Mouse (Mus musculus): ENCODE data around the gene Ankrd44. TPM values are rescaled to one million over a fixed set of nuclear protein-coding genes. Genes with fewer than 3 reads are reported as not detected.

Gene Ankrd44
- polyA plus RNA-seq, 1 experiment from 2014 or later = 28.9 TPM

DNA sequence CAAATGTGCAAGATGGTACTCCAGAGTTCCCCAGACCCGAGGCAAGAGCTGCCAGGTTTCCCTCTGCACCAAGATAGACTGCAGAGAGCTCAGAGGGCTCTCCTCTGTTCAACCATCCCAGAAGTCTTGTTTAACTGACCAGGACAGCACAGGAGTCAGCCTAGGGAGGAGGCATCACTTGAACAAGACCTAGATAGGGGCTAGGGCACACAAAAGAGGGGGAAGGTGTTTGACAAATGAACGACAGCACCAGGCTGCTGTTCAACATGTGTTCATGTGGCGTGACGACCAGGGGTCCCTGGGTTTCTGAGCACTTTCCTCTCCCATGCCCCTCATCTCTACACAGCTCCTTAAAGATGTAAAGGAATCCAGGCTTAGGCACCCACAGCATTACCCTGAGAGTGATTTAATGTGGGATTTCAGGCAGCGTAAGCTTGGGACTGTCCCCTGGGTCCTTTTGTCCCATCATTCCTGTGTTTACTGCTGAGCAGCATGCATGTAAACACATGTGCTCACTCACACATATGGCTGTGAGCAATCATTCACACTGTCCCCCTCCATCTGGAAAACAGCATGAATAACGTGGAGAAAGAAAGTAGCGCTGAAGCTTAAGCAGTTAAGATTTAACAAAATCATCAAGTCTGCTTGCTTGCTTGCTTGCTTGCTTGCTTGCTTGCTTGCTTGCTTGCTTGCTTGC lies 83.3 kb downstream of the Ankrd44 start:
- 67% methylated on average over 7 of the region's 7 CpGs for WGBS
- H3K27ac ChIP-seq (replicated peaks; ENCODE audit: low read depth, low read length) = no peak overlapping the region
- H3K4me1 ChIP-seq (ENCODE audit: control insufficient read depth, insufficient read depth, low read length) = peaks cover 41% of the 10 kb centered on the region
- H3K27me3 ChIP-seq (replicated peaks; ENCODE audit: control insufficient read depth, insufficient read depth, low read length) = no peaks in the 10 kb centered on the region
- no peaks in the 10 kb centered on the region for H3K36me3 ChIP-seq (ENCODE audit: control insufficient read depth, insufficient read depth, low read length)
- no peaks in the 10 kb centered on the region for H3K9me3 ChIP-seq (ENCODE audit: control insufficient read depth, low read length)
- H3K4me2 ChIP-seq (ENCODE audit: low read depth, low read length) = no peak overlapping the region
- no peak for DNase-seq (ENCODE audit: low spot score)
- H3K4me3 ChIP-seq (ENCODE audit: low read depth, low read length) = no peak overlapping the region
- ATAC-seq (ENCODE audit: low read depth) = no peak
- H3K9ac ChIP-seq (ENCODE audit: low read depth, low read length) = no peak overlapping the region

DNA sequence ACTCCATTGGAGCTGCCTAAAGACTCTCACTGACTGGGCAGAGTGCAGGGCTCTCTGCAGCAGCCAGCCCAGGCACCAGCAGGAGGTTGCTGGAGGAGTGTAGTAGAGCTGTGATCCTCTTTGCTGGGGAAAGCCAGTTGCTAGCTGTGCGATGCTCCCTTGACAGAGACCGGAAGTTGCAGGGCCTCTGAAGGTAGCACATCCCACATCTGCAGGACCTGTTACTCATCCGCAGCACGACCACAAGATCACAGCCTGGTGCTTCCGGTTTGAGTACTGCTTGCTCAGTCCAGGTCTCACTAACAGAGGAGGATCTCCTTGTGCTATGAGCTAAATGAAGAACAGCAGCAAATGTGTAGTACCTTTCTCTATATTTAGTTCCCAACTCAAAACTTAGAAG lies 84.4 kb downstream of the Ankrd44 start:
- H3K9ac ChIP-seq (ENCODE audit: low read depth, low read length) = no peak overlapping the region
- no peak for DNase-seq (ENCODE audit: low spot score)
- 40% methylated on average over 5 of the region's 5 CpGs for WGBS
- no peaks in the 10 kb centered on the region for H3K27me3 ChIP-seq (replicated peaks; ENCODE audit: control insufficient read depth, insufficient read depth, low read length)
- no peak overlapping the region for H3K4me2 ChIP-seq (ENCODE audit: low read depth, low read length)
- H3K36me3 ChIP-seq (ENCODE audit: control insufficient read depth, insufficient read depth, low read length) = no peaks in the 10 kb centered on the region
- ATAC-seq (ENCODE audit: low read depth) = no peak
- no peaks in the 10 kb centered on the region for H3K9me3 ChIP-seq (ENCODE audit: control insufficient read depth, low read length)
- H3K27ac ChIP-seq (replicated peaks; ENCODE audit: low read depth, low read length) = no peak overlapping the region
- peaks cover 32% of the 10 kb centered on the region for H3K4me1 ChIP-seq (ENCODE audit: control insufficient read depth, insufficient read depth, low read length)
- H3K4me3 ChIP-seq (ENCODE audit: low read depth, low read length) = no peak overlapping the region

DNA sequence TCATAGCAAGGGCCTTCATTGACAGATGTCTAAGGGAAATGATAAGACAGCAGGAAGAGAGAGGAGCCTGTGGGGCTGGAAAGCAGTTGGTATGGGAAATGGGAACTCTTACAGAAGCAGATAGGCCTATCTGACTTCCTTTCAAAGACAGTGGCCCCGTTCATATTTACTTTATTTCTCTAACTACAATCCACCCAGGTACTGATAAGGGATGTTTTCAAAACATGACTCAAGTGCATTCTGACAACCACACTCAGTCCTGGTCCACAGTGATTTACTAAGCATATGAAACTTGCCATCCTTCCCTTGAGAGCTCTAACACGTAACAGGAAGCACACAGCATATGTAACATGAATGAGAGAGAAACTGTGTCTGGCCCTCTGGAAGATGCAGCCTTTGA lies 86.1 kb downstream of the Ankrd44 start:
- H3K36me3 ChIP-seq (ENCODE audit: control insufficient read depth, insufficient read depth, low read length) = no peaks in the 10 kb centered on the region
- H3K9me3 ChIP-seq (ENCODE audit: control insufficient read depth, low read length) = no peaks in the 10 kb centered on the region
- DNase-seq (ENCODE audit: low spot score) (no peak), ATAC-seq (ENCODE audit: low read depth) (no peak)
- no peak overlapping the region for H3K9ac ChIP-seq (ENCODE audit: low read depth, low read length)
- peaks cover 21% of the 10 kb centered on the region for H3K4me1 ChIP-seq (ENCODE audit: control insufficient read depth, insufficient read depth, low read length)
- no peak overlapping the region for H3K4me3 ChIP-seq (ENCODE audit: low read depth, low read length)
- 76% methylated on average over 2 of the region's 2 CpGs for WGBS
- H3K4me2 ChIP-seq (ENCODE audit: low read depth, low read length) = no peak overlapping the region
- H3K27me3 ChIP-seq (replicated peaks; ENCODE audit: control insufficient read depth, insufficient read depth, low read length) = no peaks in the 10 kb centered on the region
- H3K27ac ChIP-seq (replicated peaks; ENCODE audit: low read depth, low read length) = no peak overlapping the region

DNA sequence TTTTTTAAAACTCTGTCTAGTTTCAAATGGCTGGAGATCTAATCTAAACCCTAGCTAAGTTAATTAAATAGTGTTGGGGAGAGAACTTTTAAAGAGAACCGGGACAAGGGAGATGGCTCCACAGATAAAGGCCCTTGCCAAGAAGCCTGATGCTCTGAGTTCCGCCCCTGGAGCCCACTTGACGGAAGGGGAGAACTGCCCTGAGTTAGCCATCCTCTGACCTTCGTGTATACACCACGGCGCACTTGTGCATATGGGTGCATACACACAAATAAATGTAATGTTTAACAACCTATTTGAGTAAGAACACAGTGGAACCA lies 87.7 kb downstream of the Ankrd44 start:
- peak overlapping the region; percentile 33 for H3K27ac ChIP-seq (replicated peaks; ENCODE audit: low read depth, low read length)
- H3K9me3 ChIP-seq (ENCODE audit: control insufficient read depth, low read length) = no peaks in the 10 kb centered on the region
- H3K4me1 ChIP-seq (ENCODE audit: control insufficient read depth, insufficient read depth, low read length) = peaks cover 21% of the 10 kb centered on the region
- DNase-seq (ENCODE audit: low spot score) = no peak
- peak; percentile 50; the same call in 1 of the 2 replicates for ATAC-seq (ENCODE audit: low read depth)
- no peaks in the 10 kb centered on the region for H3K27me3 ChIP-seq (replicated peaks; ENCODE audit: control insufficient read depth, insufficient read depth, low read length)
- WGBS = 61% methylated on average over 6 of the region's 6 CpGs
- H3K36me3 ChIP-seq (ENCODE audit: control insufficient read depth, insufficient read depth, low read length) = no peaks in the 10 kb centered on the region
- H3K4me3 ChIP-seq (ENCODE audit: low read depth, low read length) = no peak overlapping the region
- H3K9ac ChIP-seq (ENCODE audit: low read depth, low read length) = no peak overlapping the region
- 0 out of 2 replicates have a peak overlapping the region, but pooled peaks have one; percentile 15 for H3K4me2 ChIP-seq (ENCODE audit: low read depth, low read length)

DNA sequence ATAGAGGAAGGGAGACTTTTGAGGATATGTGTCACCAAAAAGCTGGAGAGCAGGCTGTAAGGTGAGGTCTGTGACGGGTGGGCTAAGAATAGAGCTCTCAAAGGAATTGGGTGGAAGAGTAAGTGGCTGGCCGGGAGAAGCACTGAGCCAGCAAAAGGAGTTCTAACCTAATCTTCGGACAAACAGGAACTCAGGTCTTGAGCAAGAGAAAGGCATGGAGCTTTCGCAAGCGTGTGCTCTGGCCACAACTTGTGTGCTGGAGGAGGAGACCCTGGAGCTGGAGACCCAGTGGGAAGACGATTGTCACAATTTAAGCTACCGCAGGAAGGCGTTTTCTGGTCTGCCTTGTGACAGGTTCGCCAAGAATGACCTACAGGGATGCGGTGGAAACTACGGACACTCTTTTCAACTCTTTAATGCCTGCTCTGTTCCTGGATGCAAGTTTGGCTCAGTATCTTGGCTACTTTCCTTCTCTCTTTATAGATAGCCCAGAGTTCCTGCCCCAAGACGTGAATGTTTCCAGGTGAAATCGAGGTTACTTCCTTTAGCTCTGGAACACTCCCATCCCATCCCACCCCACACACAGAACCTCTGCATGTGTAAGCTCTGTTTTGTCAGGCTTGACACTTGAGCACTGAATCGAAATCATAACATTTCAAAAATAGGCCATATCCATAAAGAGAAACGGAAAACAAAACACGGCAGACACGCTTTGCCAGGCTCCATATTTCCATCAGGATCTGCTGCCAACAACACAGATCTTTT lies 88.3 kb downstream of the Ankrd44 start:
- Histone ChIP-seq H3K9me3 (ENCODE audit: control insufficient read depth, low read length) (no peaks in the 10 kb centered on the region), H3K27me3 (replicated peaks; ENCODE audit: control insufficient read depth, insufficient read depth, low read length) (no peaks in the 10 kb centered on the region), H3K4me3 (ENCODE audit: low read depth, low read length) (no peak overlapping the region), H3K4me2 (ENCODE audit: low read depth, low read length) (no peak overlapping the region), H3K4me1 (ENCODE audit: control insufficient read depth, insufficient read depth, low read length) (peaks cover 16% of the 10 kb centered on the region), H3K9ac (ENCODE audit: low read depth, low read length) (no peak overlapping the region), H3K27ac (replicated peaks; ENCODE audit: low read depth, low read length) (peak overlapping the region; percentile 70), H3K36me3 (ENCODE audit: control insufficient read depth, insufficient read depth, low read length) (no peaks in the 10 kb centered on the region)
- DNase-seq (ENCODE audit: low spot score) (peak; percentile 66), ATAC-seq (ENCODE audit: low read depth) (peak; percentile 35; the same call in 1 of the 2 replicates)
- 73% methylated on average over 17 of the region's 17 CpGs for WGBS

DNA sequence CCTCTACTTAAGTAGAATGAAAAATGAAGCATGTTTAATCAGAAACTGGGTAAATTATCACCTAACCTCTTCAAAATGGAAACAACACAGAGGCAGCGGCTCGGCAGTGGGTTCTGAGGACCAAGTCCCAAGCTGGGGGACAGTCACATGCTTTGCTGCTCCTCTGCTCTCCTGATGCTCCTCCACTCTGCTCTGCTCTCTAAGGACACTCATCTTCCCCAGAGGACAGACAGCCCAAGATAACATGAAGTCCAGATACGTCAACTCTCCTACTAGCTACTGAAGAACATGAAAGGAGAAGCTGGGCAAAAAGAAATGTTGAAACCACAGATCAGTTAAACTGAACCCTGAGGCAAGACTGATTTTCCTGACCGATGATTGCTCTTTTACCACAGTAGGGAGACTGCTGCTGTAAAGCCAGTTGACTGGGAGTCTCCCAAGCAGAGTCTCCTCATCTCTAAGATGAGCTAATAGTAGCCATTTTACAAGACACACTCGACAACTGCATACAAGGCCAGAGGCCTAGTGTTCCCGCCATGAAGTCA lies 90.5 kb downstream of the Ankrd44 start:
- no peaks in the 10 kb centered on the region for H3K36me3 ChIP-seq (ENCODE audit: control insufficient read depth, insufficient read depth, low read length)
- H3K4me3 ChIP-seq (ENCODE audit: low read depth, low read length) = no peak overlapping the region
- ATAC-seq (ENCODE audit: low read depth) = no peak
- H3K27me3 ChIP-seq (replicated peaks; ENCODE audit: control insufficient read depth, insufficient read depth, low read length) = no peaks in the 10 kb centered on the region
- H3K4me1 ChIP-seq (ENCODE audit: control insufficient read depth, insufficient read depth, low read length) = peaks cover 13% of the 10 kb centered on the region
- 75% methylated on average over 6 of the region's 6 CpGs for WGBS
- no peak overlapping the region for H3K9ac ChIP-seq (ENCODE audit: low read depth, low read length)
- H3K27ac ChIP-seq (replicated peaks; ENCODE audit: low read depth, low read length) = no peak overlapping the region
- DNase-seq (ENCODE audit: low spot score) = no peak
- no peaks in the 10 kb centered on the region for H3K9me3 ChIP-seq (ENCODE audit: control insufficient read depth, low read length)
- no peak overlapping the region for H3K4me2 ChIP-seq (ENCODE audit: low read depth, low read length)

DNA sequence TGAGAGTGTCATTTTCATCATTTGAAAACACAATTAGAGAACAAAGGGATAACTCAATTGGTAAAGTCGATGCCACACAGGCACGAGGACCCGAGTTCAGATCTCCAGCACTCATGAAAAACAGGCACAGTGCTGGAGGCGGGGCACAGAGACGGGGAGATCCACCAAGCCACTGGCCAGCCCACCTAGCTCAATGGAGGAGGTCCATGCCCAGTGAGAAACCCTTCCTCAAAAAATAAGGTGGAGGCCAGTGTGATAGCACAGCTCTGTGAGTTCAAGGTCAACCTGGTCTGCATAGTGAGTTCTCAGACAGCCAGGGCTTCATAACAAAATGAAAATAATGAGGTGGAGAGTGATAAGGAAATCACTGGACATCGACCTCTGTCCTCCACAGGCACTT lies 93.0 kb downstream of the Ankrd44 start:
- Histone ChIP-seq H3K9me3 (ENCODE audit: control insufficient read depth, low read length) (no peaks in the 10 kb centered on the region), H3K4me2 (ENCODE audit: low read depth, low read length) (no peak overlapping the region), H3K27ac (replicated peaks; ENCODE audit: low read depth, low read length) (no peak overlapping the region), H3K27me3 (replicated peaks; ENCODE audit: control insufficient read depth, insufficient read depth, low read length) (no peaks in the 10 kb centered on the region), H3K36me3 (ENCODE audit: control insufficient read depth, insufficient read depth, low read length) (no peaks in the 10 kb centered on the region), H3K4me3 (ENCODE audit: low read depth, low read length) (no peak overlapping the region), H3K9ac (ENCODE audit: low read depth, low read length) (no peak overlapping the region), H3K4me1 (ENCODE audit: control insufficient read depth, insufficient read depth, low read length) (peaks cover 9% of the 10 kb centered on the region)
- 83% methylated on average over 6 of the region's 6 CpGs for WGBS
- ATAC-seq (ENCODE audit: low read depth) (no peak), DNase-seq (ENCODE audit: low spot score) (no peak)

DNA sequence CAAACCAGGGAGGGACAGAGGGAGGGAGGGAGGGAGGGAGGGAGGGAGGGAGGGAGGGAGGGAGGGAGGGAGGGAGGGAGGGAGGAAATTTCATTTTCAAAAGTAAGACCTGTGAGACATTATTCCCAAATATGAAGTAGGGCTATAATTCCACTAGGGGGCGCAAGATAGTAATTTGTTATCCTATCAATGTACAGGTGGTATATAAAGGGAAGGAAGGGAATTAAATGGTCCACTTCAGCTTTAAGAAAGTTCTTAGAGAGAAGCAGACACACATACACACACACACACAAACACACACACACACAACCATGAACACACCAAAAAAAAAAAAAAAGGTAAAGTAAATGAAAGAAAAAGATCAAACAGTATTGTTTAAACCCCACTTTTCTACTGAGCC lies 93.4 kb downstream of the Ankrd44 start:
- H3K36me3 ChIP-seq (ENCODE audit: control insufficient read depth, insufficient read depth, low read length) = no peaks in the 10 kb centered on the region
- H3K4me3 ChIP-seq (ENCODE audit: low read depth, low read length) = no peak overlapping the region
- peaks cover 5% of the 10 kb centered on the region for H3K4me1 ChIP-seq (ENCODE audit: control insufficient read depth, insufficient read depth, low read length)
- peak; percentile 87 for DNase-seq (ENCODE audit: low spot score)
- WGBS = 0% methylated on average over 1 of the region's 1 CpGs
- ATAC-seq (ENCODE audit: low read depth) = peak; percentile 34; the same call in 1 of the 2 replicates
- no peaks in the 10 kb centered on the region for H3K9me3 ChIP-seq (ENCODE audit: control insufficient read depth, low read length)
- H3K9ac ChIP-seq (ENCODE audit: low read depth, low read length) = no peak overlapping the region
- H3K27me3 ChIP-seq (replicated peaks; ENCODE audit: control insufficient read depth, insufficient read depth, low read length) = no peaks in the 10 kb centered on the region
- H3K4me2 ChIP-seq (ENCODE audit: low read depth, low read length) = no peak overlapping the region
- H3K27ac ChIP-seq (replicated peaks; ENCODE audit: low read depth, low read length) = no peak overlapping the region
